Mouse (Mus musculus) cerebellum, postnatal 36 days (tissue): Measurements from ENCODE around the gene Ndufb6.
"Not testable (repeated sequence)": the region's sequence is repeated elsewhere in the genome, so short reads cannot be mapped to it uniquely, and the experiment has no call there.

Experiments
- DNase-seq, 2 experiments: peaks; one replicate each; pipeline ENCODE4 v3.0.0; 2021 to 2022; ENCODE audit warnings: mixed read lengths in 2 of 2

The Ndufb6 gene

GRCm38 (mm10) chr4:40279276-40279900 lies at the start of gene Ndufb6:
Gene Ndufb6, minus strand, starts transcription at chr4:40279421.
- DNase-seq, result peak; percentile 95 to 97

DNA sequence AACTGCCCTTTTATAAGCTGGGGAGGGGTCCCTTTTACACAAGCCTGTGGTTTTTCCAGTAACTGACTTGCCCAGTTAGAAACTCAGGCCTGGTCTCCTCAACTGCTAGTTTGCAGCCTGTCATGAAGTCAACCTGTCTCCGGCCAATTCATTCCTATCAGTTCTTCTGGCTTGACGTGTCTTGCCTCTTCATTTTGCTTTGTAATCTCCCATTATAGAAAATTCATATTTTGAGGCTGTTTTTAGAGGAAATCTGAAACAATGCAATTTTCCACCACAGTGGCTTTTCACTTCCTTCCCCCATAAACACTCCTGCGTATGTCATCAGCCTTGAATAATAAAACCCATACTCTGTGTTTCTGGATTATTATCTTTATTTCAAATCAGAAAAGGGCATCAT lies 47.9 kb upstream of the Ndufb6 start:
- no peak for DNase-seq

DNA sequence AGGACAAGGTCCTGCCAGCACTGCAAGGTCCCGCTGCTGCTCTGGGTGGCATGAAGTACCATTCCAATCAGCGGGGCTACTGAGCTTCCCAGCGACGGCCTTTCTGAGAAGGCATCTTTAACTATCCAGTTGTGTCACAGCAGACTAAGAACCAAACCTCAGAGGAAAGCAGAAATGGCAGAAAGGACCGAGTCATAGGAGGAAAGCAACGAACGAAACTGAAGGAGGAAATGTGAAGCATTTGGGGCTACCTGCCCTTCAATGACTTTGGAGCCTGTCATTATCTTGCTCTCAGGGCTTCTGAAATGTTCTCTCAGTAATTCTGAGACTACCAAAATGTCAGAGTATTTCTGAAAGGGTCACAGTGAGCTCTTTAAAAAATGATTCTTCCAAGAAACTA lies 45.4 kb upstream of the Ndufb6 start:
- DNase-seq, result no peak

DNA sequence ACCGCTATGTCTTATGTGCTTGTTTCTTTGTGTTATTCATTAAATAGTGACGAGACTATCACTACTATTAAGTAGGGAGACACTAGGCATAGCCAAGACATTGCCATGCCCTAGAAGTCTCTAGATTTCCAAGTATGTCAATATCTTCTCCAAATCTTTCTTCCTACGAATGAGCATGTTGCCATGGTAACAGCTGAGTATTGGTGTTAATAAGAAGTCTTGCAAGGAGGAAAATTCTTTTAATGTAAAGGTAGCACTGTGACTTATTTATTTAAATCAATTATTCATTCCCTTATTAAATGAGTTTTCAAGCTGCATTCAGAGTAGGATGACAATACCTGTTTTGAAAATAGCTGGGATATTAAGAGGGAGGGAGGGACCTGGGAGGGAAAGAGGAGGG lies 38.2 kb upstream of the Ndufb6 start:
- no peak for DNase-seq

GRCm38 (mm10) chr4:40313026-40313425 lies 33.8 kb upstream of the Ndufb6 start:
- DNase-seq, result no peak

DNA sequence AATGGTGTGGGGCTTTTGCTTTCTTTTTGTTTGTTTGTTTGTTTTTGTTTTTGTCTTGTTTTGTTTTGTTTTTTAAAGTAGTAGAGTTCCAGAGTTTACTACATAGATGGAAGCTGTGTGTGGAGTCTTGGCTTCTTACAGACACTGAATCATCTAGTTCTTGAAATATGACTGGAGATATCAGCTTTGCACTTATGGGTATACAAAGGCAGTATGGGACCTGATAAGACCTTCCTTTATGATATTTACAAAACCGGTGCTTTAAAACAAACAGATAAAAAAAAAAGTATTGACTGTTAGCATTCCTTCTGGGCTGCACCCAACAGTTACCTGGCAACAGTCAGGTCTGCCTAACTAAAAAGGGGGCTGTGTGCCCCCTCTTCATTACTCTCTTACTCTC lies 33.0 kb upstream of the Ndufb6 start:
- DNase-seq, result no peak

GRCm38 (mm10) chr4:40310796-40311383 lies 31.7 kb upstream of the Ndufb6 start:
- DNase-seq, result no peak

GRCm38 (mm10) chr4:40309682-40310081 lies 30.5 kb upstream of the Ndufb6 start:
- no peak for DNase-seq

- DNase-seq, result no peak
These were observed 23.4 kb upstream of the Ndufb6 start for GRCm38 (mm10) chr4:40302445-40303125.

GRCm38 (mm10) chr4:40301076-40301789 lies 22.0 kb upstream of the Ndufb6 start:
- DNase-seq, result peak; percentile 69 to 74

- DNase-seq, result no peak
These were observed 19.9 kb upstream of the Ndufb6 start for GRCm38 (mm10) chr4:40299169-40299568.

GRCm38 (mm10) chr4:40291511-40291910 lies 12.3 kb upstream of the Ndufb6 start:
- not testable (repeated sequence) for DNase-seq

DNA sequence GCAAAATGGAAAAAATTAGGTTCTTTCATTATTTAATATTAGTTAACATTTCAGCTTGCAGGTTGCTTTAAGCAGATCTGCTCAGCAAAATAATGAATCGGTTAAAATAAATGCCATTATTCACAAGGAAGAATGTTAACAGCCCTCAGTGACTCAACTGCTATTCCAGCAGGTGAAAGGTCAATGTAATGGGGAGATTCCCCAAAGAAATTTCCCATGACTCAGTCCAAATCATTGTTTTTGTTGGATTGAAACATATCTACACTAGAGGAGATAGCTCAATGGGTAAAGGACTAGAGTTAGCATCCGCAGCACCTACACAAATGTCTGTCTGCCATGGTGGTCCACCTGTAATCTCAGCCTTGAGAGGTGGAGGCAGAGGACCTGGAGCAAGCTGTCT lies 9.8 kb upstream of the Ndufb6 start:
- no peak for DNase-seq

DNA sequence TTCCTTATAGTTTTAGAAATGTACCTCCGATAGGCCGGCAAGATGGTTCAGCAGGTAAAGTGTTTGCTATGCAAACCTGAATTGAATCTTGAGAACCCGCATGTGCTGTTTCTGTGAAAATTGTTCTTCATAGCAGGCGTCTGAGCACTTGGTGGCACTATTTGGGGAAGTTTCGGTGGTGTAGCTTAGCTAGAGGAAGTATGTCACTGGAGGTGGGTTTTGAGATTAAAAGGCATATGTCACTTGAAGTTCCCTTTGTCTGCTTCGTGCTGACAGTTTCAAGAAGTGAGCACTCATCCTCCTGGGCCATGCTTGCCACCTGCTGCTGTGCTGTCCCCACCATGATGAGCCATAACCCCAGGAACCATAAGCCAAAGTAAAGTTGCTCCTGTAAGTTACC lies 8.2 kb upstream of the Ndufb6 start:
- DNase-seq, result no peak

DNA sequence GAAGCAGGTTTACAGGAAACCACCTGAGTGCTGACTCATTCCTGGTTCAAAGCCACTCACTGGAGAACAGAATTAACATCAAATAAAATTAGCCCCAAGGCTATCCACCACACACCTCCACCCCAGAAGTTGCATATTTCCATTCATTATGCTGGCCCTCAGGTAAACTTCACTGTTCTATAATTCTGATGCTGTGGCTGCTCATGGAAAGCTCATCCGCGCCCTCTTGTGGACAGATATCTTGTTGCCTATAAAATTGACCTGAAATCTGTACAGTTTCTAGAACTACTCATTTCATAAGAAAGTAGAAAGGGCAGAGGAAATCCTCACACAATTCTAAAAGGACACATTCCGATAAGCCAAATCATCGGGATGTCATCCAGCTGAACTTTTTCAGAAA lies 6.4 kb upstream of the Ndufb6 start:
- DNase-seq, result peak; percentile 56 to 75

DNA sequence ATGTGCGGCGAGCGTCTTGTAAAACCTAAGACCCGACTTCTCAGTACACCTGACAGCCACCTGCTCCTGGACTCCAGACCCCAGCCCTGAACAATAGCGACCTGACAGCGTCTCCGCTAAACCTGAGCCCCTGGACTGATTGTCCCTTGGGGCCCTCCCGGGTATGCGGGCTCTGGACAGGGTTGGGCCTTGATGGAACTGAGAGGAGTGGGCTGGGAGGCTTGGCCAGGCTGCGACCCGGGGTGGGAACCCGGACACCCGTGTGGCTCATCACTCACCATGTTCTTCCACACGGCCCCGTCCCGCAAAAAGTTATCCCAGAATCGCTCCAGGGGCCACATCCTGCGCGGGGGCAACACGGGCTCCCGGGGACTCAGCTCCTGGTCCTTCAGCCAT lies 343 bp downstream of the Ndufb6 start:
- no peak for DNase-seq

GRCm38 (mm10) chr4:40269430-40270032 lies 9.7 kb downstream of the Ndufb6 start, which contains the start of the genes Smim27 and Topors:
Gene Smim27, plus strand, starts transcription at chr4:40269579.
Gene Topors, minus strand, starts transcription at chr4:40269850.
- peak; percentile 91 to 92 for DNase-seq

DNA sequence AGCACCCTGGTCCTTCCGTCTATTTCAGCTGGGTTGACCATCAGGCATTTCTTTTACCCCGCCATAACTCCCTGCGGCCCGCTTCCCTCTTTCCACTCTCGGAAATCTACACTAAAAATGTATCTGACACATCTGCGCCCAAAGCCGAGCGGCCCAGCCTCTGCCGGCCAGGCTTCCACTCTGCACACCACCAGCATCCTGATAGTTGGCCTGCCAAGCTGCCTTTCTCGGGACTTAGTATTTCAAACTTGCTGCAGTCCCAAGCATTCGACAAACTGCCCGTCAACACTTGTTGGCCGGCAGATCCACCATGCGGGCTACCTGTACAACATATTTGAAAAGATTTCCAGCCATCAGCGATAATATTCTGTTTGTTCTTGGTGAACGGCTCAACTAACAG lies 10.4 kb downstream of the Ndufb6 start:
- no peak for DNase-seq

DNA sequence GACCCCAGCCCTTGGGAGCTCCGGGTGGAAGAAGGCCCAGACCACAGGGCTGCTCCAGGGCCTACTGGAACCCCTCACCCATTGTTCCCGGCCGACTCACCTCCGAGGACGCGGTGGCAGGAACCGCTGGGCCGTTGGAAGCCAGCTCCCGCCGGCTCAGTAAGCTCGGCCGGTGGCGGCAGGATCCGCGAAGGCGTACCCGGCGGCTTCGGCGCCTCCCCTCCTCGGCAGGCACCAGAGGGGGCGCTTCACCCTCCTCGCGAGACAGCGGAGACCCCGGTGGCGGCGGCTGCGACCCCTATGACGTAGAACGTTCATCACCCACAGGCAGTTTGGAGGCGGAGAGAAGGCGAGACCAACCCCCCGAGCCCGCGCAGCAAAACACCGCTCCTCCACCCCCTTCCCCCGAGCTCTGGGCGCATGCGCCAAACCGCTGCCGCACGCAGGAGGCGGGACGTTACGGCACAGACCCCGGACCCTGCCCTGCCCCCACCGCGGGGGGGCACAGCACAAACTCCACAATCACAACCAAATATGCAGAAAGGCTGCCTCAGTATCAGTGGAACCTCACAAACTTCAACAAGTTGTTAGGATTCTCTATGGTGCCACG lies 10.9 kb downstream of the Ndufb6 start:
- peak; percentile 72 to 80 for DNase-seq

- no peak for DNase-seq
These were observed 11.5 kb downstream of the Ndufb6 start for GRCm38 (mm10) chr4:40267681-40268080.

- no peak for DNase-seq
These were observed 14.9 kb downstream of the Ndufb6 start for GRCm38 (mm10) chr4:40264321-40264720.

- no peak for DNase-seq
These were observed 24.7 kb downstream of the Ndufb6 start for GRCm38 (mm10) chr4:40254385-40255103.
